Mouse (Mus musculus) left cerebral cortex, adult 2 months (tissue): ENCODE data around the gene Fam114a1. TPM values are rescaled to one million over a fixed set of nuclear protein-coding genes. Genes with fewer than 3 reads are reported as not detected.

Source experiments
- DNase-seq, 2 experiments: peaks; one replicate each; pipeline ENCODE4 v3.0.0; 2021 to 2022; ENCODE audit warnings: low spot score in 2 of 2, mixed read lengths in 1 of 2; ENCODE audit errors: extremely low spot score in 1 of 2
- H3K27ac ChIP-seq: fragments of 200-600 bp; 2 replicates; pipeline ENCODE4 v1.8.1; 2022
- H3K4me3 ChIP-seq: fragments of 200-600 bp; 2 replicates; pipeline ENCODE4 v1.8.1; 2022
- CTCF ChIP-seq: fragments of 200-600 bp; IDR thresholded peaks from 2 replicates; pipeline ENCODE4 v1.8.1; 2022; ENCODE audit warnings: antibody characterized with exemption, mild to moderate bottlenecking, moderate library complexity
- intact Hi-C: fragments of 180-260 bp; cut with DNase I; formaldehyde crosslinking; loops from one replicate; pipeline ENCODE4 v1.15.1; 2025
- total RNA-seq, 2 experiments: library from RNA; stranded (reverse); gene quantifications; 2 replicates each; pipeline ENCODE4 v1.2.3; 2021

The Fam114a1 gene
- total RNA-seq, 2 experiments from 2014 or later: 3.7 to 4.1 TPM

DNA sequence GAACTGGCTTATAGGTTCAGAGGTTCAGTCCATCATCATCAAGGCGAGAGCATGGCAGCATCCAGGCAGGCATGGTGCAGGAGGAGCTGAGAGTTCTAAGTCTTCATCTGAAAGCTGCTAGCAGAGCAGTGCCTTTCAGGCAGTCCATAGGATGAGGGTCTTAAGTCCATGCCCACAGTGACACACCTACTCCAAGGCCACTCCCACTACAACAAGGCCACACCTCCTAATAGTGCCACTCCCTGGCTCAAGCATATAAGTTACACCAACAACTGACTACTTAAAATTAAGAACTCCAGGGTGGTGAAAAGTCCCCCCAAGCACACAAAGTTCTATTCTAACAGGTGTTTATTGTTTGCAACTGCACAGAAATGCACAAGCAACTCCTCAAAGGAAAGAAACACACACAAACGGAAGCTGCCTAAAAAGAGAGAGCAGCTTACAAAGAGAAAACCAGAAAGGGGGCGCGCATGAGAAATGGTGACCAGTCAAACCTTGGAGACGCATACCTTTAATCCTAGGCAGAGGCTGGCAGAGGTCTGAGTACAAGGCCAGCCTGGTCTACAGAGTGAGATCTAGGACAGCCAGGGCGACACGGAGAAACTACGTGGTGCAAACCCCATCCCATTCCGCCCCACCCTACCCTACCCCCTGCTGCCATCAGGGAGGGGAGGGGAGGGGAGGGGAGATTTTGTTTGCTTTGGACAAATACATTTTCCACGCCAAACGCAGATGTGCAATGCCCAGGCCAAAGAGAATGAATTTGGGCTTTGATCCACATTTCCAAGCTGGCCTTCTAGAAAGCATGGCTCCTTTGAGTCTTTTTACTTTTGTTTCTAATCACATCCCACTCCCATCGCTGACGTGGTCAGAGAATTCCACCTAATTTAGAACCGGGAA is 660 bp upstream of the Fam114a1 start:
- no peak for DNase-seq
- Histone ChIP-seq H3K27ac (no peak overlapping the region), H3K4me3 (peak overlapping the region; percentile 64)
- TF ChIP-seq CTCF: no peak
- intact Hi-C loops: loop anchor here (10.0 kb wide), 2 partner anchors 84 to 674 kb away; no protein-coding TSS in a partner anchor

- DNase-seq: no peak
- intact Hi-C loops: no loop called here
- no peak overlapping the region for H3K27ac ChIP-seq
- TF ChIP-seq CTCF: no peak
- no peak overlapping the region for H3K4me3 ChIP-seq
Observed at GRCm38 (mm10) chr5:64975121-64975520, 5.2 kb downstream of the Fam114a1 start.

GRCm38 (mm10) chr5:64977128-64977527 is 7.3 kb downstream of the Fam114a1 start:
- intact Hi-C loops: no loop called here
- peak in 1 of 2 experiments; percentile 16 for DNase-seq
- Histone ChIP-seq H3K27ac (no peak overlapping the region), H3K4me3 (no peak overlapping the region)
- no peak for TF ChIP-seq CTCF

- TF ChIP-seq CTCF: no peak
- no peak for DNase-seq
- H3K27ac ChIP-seq: no peak overlapping the region
- intact Hi-C loops: no loop called here
- H3K4me3 ChIP-seq: no peak overlapping the region
Observed at GRCm38 (mm10) chr5:64985971-64986370, 16.1 kb downstream of the Fam114a1 start.

- intact Hi-C loops: no loop called here
- no peak for TF ChIP-seq CTCF
- DNase-seq: no peak
- Histone ChIP-seq H3K27ac (no peak overlapping the region), H3K4me3 (no peak overlapping the region)
Observed at GRCm38 (mm10) chr5:64989940-64990339, 20.1 kb downstream of the Fam114a1 start.

- no peak for DNase-seq
- peak; percentile 28; the same call in 1 of the 2 replicates for TF ChIP-seq CTCF
- H3K27ac ChIP-seq: no peak overlapping the region
- H3K4me3 ChIP-seq: no peak overlapping the region
- intact Hi-C loops: no loop called here
Observed at GRCm38 (mm10) chr5:64992540-64992939, 22.7 kb downstream of the Fam114a1 start.

- no peak for DNase-seq
- intact Hi-C loops: no loop called here
- no peak for TF ChIP-seq CTCF
- no peak overlapping the region for H3K4me3 ChIP-seq
- H3K27ac ChIP-seq: no peak overlapping the region
Observed at GRCm38 (mm10) chr5:64995408-64995807, 25.5 kb downstream of the Fam114a1 start.

DNA sequence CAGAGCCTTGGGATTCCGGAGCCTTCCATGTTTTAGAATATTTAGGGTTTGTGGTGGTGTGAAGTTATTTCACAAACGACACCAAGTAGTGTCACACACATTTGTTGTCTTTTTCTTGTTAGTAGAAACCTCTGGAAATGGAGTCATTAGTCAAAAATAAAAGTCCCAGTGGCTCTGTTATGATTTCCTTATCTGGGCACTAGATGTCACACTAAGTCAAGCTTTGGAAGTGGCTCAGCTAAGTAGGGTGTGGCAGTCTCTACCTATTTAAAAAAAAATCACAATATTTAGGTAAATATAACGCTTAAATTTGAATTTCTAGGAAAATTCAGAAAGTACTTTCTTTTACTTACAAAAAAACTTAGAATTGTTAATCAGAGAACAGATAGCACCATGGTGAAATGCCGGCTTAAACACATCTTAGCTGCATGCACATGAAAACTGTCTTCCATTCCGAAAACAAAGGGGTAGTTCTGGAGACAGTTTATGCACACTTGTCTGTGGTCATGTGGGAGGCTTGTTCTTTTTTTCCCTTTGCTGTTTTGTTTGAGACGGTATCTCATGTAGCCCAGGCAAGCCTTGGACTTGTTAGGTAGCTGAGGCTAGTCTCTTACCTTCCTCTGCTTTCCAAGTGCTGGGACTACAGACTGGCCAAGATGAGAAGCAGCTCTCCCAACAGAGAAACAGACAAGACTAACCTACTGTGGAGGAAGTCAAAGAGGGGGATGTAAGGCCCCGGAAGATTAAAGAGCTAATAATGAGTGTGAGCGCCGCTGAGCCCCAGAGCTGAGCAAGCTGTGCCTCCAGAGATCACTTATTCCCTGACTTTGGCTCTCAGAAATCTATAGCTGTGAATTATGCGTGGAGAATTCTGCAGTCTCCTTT is 33.3 kb downstream of the Fam114a1 start:
- DNase-seq: no peak
- Histone ChIP-seq H3K4me3 (no peak overlapping the region), H3K27ac (no peak overlapping the region)
- peak; percentile 77 for TF ChIP-seq CTCF
- intact Hi-C loops: loop anchor here (1.0 kb wide), 2 partner anchors 210 to 239 kb away; no protein-coding TSS in a partner anchor

- no peak for TF ChIP-seq CTCF
- Histone ChIP-seq H3K4me3 (no peak overlapping the region), H3K27ac (no peak overlapping the region)
- no peak for DNase-seq
- intact Hi-C loops: loop anchor here (1.0 kb wide), 2 partner anchors 209 to 238 kb away; no protein-coding TSS in a partner anchor
Observed at GRCm38 (mm10) chr5:65003946-65004535, 34.2 kb downstream of the Fam114a1 start.

DNA sequence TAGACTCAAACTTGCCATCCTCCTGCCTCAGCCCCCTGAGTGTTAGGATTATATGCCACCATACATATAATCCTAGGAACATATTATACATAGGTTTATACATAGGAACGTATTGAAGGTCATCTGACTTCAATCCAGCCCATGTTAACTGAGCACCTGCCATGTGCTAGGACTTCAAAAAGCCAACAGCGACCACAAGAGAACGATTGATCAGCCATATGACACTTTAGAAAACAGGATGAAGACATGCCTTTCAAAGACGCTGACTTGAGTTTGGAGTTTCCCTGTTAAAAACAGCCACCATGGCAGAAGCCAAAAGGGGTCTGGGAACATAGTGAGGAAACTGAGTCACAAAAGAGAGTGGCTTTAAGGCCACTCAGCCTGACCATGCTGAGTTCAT is 35.4 kb downstream of the Fam114a1 start:
- Histone ChIP-seq H3K27ac (no peak overlapping the region; the same call in 1 of the 2 replicates), H3K4me3 (no peak overlapping the region)
- DNase-seq: no peak
- intact Hi-C loops: no loop called here
- TF ChIP-seq CTCF: no peak

- intact Hi-C loops: loop anchor here (2.0 kb wide), 1 partner anchor 125 kb away; no protein-coding TSS in a partner anchor
- TF ChIP-seq CTCF: no peak; the same call in 1 of the 2 replicates
- DNase-seq: peak in 1 of 2 experiments; percentile 18
- Histone ChIP-seq H3K27ac (peak overlapping the region; percentile 48; the same call in 1 of the 2 replicates), H3K4me3 (no peak overlapping the region)
Observed at GRCm38 (mm10) chr5:65006011-65006491, 36.2 kb downstream of the Fam114a1 start.
